Mouse (Mus musculus) embryonic facial prominence, embryonic 14.5 days (tissue): ENCODE data around the gene 4921517D22Rik. TPM values are rescaled to one million over a fixed set of nuclear protein-coding genes. Genes with fewer than 3 reads are reported as not detected.

Experiments
- ATAC-seq: fragments of 200-750 bp; cut with Nextera tagmentation; 2 replicates; pipeline ENCODE4 v1.8.0; 2017; ENCODE audit warnings: low read depth, moderate number of reproducible peaks, moderate TSS enrichment
- DNase-seq: peaks from one replicate; pipeline ENCODE4 v3.0.0-alpha.2; 2015; ENCODE audit warnings: low spot score
- H3K27ac ChIP-seq: fragments of 300-500 bp; sonication (generic); replicated peaks from 2 replicates; pipeline ENCODE4 v1.5.1; 2014; ENCODE audit warnings: low read depth, mild to moderate bottlenecking, low read length, moderate library complexity
- H3K27me3 ChIP-seq: fragments of 300-500 bp; sonication (generic); replicated peaks from 2 replicates; pipeline ENCODE4 v1.6.1; 2014; ENCODE audit warnings: low read length; ENCODE audit not compliant: control insufficient read depth, insufficient read depth
- H3K36me3 ChIP-seq: fragments of 300-500 bp; sonication (generic); 2 replicates; pipeline ENCODE4 v1.6.1; 2014; ENCODE audit warnings: low read length, mixed read lengths; ENCODE audit not compliant: control insufficient read depth, insufficient read depth
- H3K4me1 ChIP-seq: fragments of 300-500 bp; sonication (generic); 2 replicates; pipeline ENCODE4 v1.6.1; 2014; ENCODE audit warnings: antibody characterized with exemption, low read length; ENCODE audit not compliant: control insufficient read depth, insufficient read depth
- H3K4me2 ChIP-seq: fragments of 300-500 bp; sonication (generic); 2 replicates; pipeline ENCODE4 v1.6.1; 2014; ENCODE audit warnings: low read depth, mild to moderate bottlenecking, low read length, moderate library complexity, mixed read lengths
- H3K4me3 ChIP-seq: fragments of 300-500 bp; sonication (generic); 2 replicates; pipeline ENCODE4 v1.5.1; 2014; ENCODE audit warnings: low read depth, mild to moderate bottlenecking, low read length
- H3K9ac ChIP-seq: fragments of 300-500 bp; sonication (generic); 2 replicates; pipeline ENCODE4 v1.6.1; 2014; ENCODE audit warnings: low read depth, mild to moderate bottlenecking, low read length, moderate library complexity, mixed read lengths
- H3K9me3 ChIP-seq: fragments of 300-500 bp; sonication (generic); 2 replicates; pipeline ENCODE4 v1.6.1; 2016; ENCODE audit warnings: low read length; ENCODE audit not compliant: control insufficient read depth
- WGBS: fragments of 180-500 bp; shearing (Covaris S2); extraction: QIAGEN DNeasy Blood & Tissue Kit; methylation state at CpG from one replicate; pipeline ENCODE4 v1.1.7; 2014; 5-methylcytosine and 5-hydroxymethylcytosine counted together
- polyA plus RNA-seq: library from polyadenylated mRNA; unstranded; fragments of >200 nt; fragmentation: Nextera tagmentation; extraction: Ambion mirVana; gene quantifications from 2 replicates; pipeline ENCODE4 v1.2.1, GENCODE M21; 2014

4921517D22Rik gene
- polyA plus RNA-seq, 1 experiment from 2014 or later = not detected

- DNase-seq = no peak
- Histone ChIP-seq H3K27ac (no peak overlapping the region), H3K36me3 (peaks cover 45% of the 10 kb centered on the region), H3K4me1 (no peaks in the 10 kb centered on the region), H3K9me3 (no peaks in the 10 kb centered on the region), H3K27me3 (no peaks in the 10 kb centered on the region), H3K4me2 (no peak overlapping the region), H3K9ac (no peak overlapping the region), H3K4me3 (no peak overlapping the region)
- ATAC-seq = no peak
- 93% methylated on average over 12 of the region's 12 CpGs for WGBS
These were observed 31.9 kb downstream of the 4921517D22Rik start for GRCm38 (mm10) chr13:59661966-59662365.

- H3K9me3 ChIP-seq = no peaks in the 10 kb centered on the region
- WGBS = 88% methylated on average over 8 of the region's 8 CpGs
- no peak overlapping the region for H3K9ac ChIP-seq
- H3K4me1 ChIP-seq = no peaks in the 10 kb centered on the region
- H3K27ac ChIP-seq = no peak overlapping the region
- H3K4me3 ChIP-seq = no peak overlapping the region
- no peaks in the 10 kb centered on the region for H3K27me3 ChIP-seq
- H3K36me3 ChIP-seq = peaks cover 45% of the 10 kb centered on the region
- ATAC-seq = no peak
- no peak overlapping the region for H3K4me2 ChIP-seq
- no peak for DNase-seq
These were observed 32.5 kb downstream of the 4921517D22Rik start for GRCm38 (mm10) chr13:59661387-59661786.

GRCm38 (mm10) chr13:59660371-59660770 lies 33.5 kb downstream of the 4921517D22Rik start:
- H3K9me3 ChIP-seq = no peaks in the 10 kb centered on the region
- H3K4me1 ChIP-seq = no peaks in the 10 kb centered on the region
- H3K27me3 ChIP-seq = no peaks in the 10 kb centered on the region
- no peak overlapping the region for H3K27ac ChIP-seq
- no peak overlapping the region for H3K4me2 ChIP-seq
- DNase-seq = no peak
- H3K9ac ChIP-seq = no peak overlapping the region
- WGBS = 99% methylated on average over 3 of the region's 3 CpGs
- ATAC-seq = no peak
- peaks cover 45% of the 10 kb centered on the region for H3K36me3 ChIP-seq
- no peak overlapping the region for H3K4me3 ChIP-seq

GRCm38 (mm10) chr13:59657781-59658180 lies 36.1 kb downstream of the 4921517D22Rik start:
- DNase-seq (no peak), ATAC-seq (peak; percentile 5; the same call in 1 of the 2 replicates)
- Histone ChIP-seq H3K36me3 (peaks cover 22% of the 10 kb centered on the region), H3K4me2 (no peak overlapping the region), H3K4me1 (no peaks in the 10 kb centered on the region), H3K27me3 (no peaks in the 10 kb centered on the region), H3K4me3 (no peak overlapping the region), H3K9me3 (no peaks in the 10 kb centered on the region), H3K27ac (no peak overlapping the region), H3K9ac (no peak overlapping the region)
- WGBS = 86% methylated on average over 5 of the region's 5 CpGs

GRCm38 (mm10) chr13:59656975-59657388 lies 36.9 kb downstream of the 4921517D22Rik start:
- Histone ChIP-seq H3K36me3 (peaks cover 15% of the 10 kb centered on the region), H3K27me3 (no peaks in the 10 kb centered on the region), H3K4me2 (no peak overlapping the region), H3K4me1 (no peaks in the 10 kb centered on the region), H3K4me3 (no peak overlapping the region), H3K9me3 (no peaks in the 10 kb centered on the region), H3K27ac (no peak overlapping the region), H3K9ac (no peak overlapping the region)
- ATAC-seq = no peak
- DNase-seq = no peak
- WGBS = 55% methylated on average over 4 of the region's 4 CpGs

GRCm38 (mm10) chr13:59656316-59656832 lies 37.5 kb downstream of the 4921517D22Rik start:
- Histone ChIP-seq H3K27me3 (no peaks in the 10 kb centered on the region), H3K4me1 (no peaks in the 10 kb centered on the region), H3K9me3 (no peaks in the 10 kb centered on the region), H3K36me3 (peaks cover 9% of the 10 kb centered on the region), H3K4me3 (no peak overlapping the region), H3K9ac (no peak overlapping the region), H3K4me2 (no peak overlapping the region), H3K27ac (no peak overlapping the region)
- WGBS = 59% methylated on average over 10 of the region's 10 CpGs
- DNase-seq (no peak), ATAC-seq (no peak)

- Histone ChIP-seq H3K9me3 (no peaks in the 10 kb centered on the region), H3K9ac (no peak overlapping the region), H3K4me1 (no peaks in the 10 kb centered on the region), H3K4me2 (no peak overlapping the region), H3K36me3 (peaks cover 8% of the 10 kb centered on the region), H3K27ac (no peak overlapping the region), H3K27me3 (no peaks in the 10 kb centered on the region), H3K4me3 (no peak overlapping the region)
- ATAC-seq (no peak), DNase-seq (no peak)
- WGBS = 88% methylated on average over 15 of the region's 15 CpGs
These were observed 38.1 kb downstream of the 4921517D22Rik start for GRCm38 (mm10) chr13:59655718-59656315.

- H3K27ac ChIP-seq = no peak overlapping the region
- ATAC-seq = no peak
- H3K4me1 ChIP-seq = no peaks in the 10 kb centered on the region
- no peak for DNase-seq
- 87% methylated on average over 5 of the region's 5 CpGs for whole genome bisulfite sequencing
- H3K27me3 ChIP-seq = no peaks in the 10 kb centered on the region
- H3K9me3 ChIP-seq = no peaks in the 10 kb centered on the region
- no peak overlapping the region for H3K9ac ChIP-seq
- H3K4me3 ChIP-seq = no peak overlapping the region
- H3K4me2 ChIP-seq = no peak overlapping the region
- peaks cover 11% of the 10 kb centered on the region for H3K36me3 ChIP-seq
These were observed 39.4 kb downstream of the 4921517D22Rik start for GRCm38 (mm10) chr13:59654465-59654864.

- Histone ChIP-seq H3K27ac (no peak overlapping the region), H3K9ac (no peak overlapping the region), H3K36me3 (peaks cover 14% of the 10 kb centered on the region), H3K4me3 (no peak overlapping the region), H3K4me1 (no peaks in the 10 kb centered on the region), H3K9me3 (no peaks in the 10 kb centered on the region), H3K4me2 (no peak overlapping the region), H3K27me3 (no peaks in the 10 kb centered on the region)
- peak; percentile 32 for DNase-seq
- ATAC-seq = no peak; the same call in 1 of the 2 replicates
- 63% methylated on average over 3 of the region's 3 CpGs for WGBS
These were observed 40.8 kb downstream of the 4921517D22Rik start for GRCm38 (mm10) chr13:59653136-59653535.
